Mouse (Mus musculus) left cerebral cortex, adult 2 months (tissue): ENCODE data around the gene Emilin3. TPM values are rescaled to one million over a fixed set of nuclear protein-coding genes. Genes with fewer than 3 reads are reported as not detected.

Experiments
- DNase-seq, 2 experiments: peaks; one replicate each; pipeline ENCODE4 v3.0.0; 2021 to 2022; ENCODE audit warnings: low spot score in 2 of 2, mixed read lengths in 1 of 2; ENCODE audit errors: extremely low spot score in 1 of 2
- H3K27ac ChIP-seq: fragments of 200-600 bp; 2 replicates; pipeline ENCODE4 v1.8.1; 2022
- H3K4me3 ChIP-seq: fragments of 200-600 bp; 2 replicates; pipeline ENCODE4 v1.8.1; 2022
- CTCF ChIP-seq: fragments of 200-600 bp; IDR thresholded peaks from 2 replicates; pipeline ENCODE4 v1.8.1; 2022; ENCODE audit warnings: antibody characterized with exemption, mild to moderate bottlenecking, moderate library complexity
- intact Hi-C: fragments of 180-260 bp; cut with DNase I; formaldehyde crosslinking; loops from one replicate; pipeline ENCODE4 v1.15.1; 2025
- total RNA-seq, 2 experiments: library from RNA; stranded (reverse); gene quantifications; 2 replicates each; pipeline ENCODE4 v1.2.3; 2021

Emilin3 gene
- total RNA-seq, 2 experiments from 2014 or later: 0.45 to 0.49 TPM

DNA sequence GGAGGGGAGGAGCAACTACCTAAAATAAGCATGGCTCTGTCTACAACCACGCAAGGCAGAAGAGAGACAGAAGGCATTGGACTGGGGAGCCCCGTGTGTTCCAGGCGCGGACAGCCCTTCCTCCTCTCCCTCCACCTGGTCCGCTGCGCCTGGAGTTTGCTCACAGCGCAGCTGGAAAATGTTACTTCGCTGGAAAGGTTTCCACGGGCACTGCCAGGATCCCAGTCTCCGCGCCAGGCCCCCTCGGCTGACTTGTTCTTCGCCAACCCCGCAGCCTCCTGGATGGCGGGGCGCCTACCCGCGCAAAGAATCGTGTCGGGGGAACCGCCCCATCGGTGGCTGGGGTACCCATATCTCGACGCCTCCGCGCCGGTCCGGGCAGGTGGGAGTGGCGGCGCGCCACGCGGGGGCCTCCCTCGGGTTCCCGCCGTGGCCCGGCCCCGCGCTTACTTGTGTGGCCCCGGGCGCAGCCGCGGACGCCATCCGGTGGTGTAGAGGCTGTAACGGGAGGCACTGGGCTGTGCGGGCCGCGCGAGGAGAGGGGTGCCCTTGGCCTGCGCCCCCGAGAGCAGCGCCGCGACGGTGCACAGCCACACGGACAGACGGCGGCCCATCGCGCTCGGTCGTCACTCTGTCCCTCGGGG, 448 bp downstream of the Emilin3 start:
- H3K27ac ChIP-seq: no peak overlapping the region
- H3K4me3 ChIP-seq: peak overlapping the region; percentile 35
- no peak for TF ChIP-seq CTCF
- intact Hi-C loops: no loop called here
- no peak for DNase-seq

DNA sequence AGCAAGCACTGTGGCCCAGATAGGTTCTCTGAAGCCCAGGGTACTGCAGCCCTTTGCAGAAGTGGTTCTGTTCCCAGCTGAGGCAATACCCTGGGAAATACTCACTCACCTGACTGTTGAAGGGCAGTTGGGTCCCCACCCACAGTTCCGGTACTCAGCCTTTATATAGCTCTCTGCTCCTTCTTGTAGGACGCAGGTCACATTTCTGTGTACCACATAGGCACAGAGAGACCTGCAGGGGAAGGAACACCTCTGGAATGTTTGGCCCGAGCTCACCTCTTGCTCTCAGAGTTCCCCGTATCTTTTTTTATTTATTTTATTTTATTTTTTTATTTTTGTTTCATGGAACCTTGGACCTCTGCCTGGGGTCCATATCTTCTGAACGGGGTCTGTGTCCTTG, 1.5 kb downstream of the Emilin3 start:
- no peak for DNase-seq
- TF ChIP-seq CTCF: no peak
- intact Hi-C loops: no loop called here

DNA sequence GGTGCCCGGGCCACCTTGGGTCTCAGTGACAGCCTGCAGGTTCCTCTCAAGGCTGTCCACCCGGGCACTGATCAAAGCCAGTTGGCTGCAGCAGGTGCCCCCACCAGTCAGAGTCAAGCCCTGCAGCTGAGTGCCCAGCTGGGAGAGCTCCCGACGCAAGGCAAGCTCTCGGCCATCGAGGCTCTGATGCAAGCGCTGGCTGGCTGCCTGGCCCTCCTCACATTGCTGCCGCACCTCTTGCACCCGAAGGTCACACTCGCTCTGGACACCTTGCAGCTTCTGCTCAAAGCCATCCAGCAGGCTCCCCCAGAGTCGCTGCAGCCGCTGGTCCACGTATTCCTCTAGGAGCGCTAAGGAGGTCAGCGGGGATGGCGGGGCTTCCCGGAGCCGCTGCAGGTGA, 3.5 kb downstream of the Emilin3 start:
- H3K27ac ChIP-seq: no peak overlapping the region
- intact Hi-C loops: no loop called here
- no peak for DNase-seq
- no peak overlapping the region for H3K4me3 ChIP-seq
- TF ChIP-seq CTCF: no peak

More for the DNA sequence above, 1.5 kb downstream of the Emilin3 start:
- Histone ChIP-seq H3K4me3 (no peak overlapping the region), H3K27ac (no peak overlapping the region)

DNA sequence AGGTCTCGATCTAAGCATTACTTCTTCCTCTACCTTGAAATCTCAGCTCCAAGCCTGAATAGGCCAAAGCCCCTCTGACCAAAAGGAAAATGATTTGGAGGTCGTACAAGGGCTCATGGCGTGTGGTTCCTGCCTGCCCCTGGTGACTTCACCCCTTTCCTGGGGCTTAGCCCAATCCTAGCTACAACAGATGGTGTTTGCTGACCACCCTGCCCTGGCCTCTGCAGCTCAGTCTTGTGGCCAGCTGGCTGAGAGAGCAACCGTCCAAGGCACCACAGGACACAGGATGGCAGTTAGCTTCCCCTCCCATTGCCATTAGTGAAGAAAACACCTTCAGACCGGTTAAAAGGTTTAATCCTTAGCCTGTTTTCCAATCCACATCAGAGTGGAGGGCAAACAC, 6.0 kb downstream of the Emilin3 start:
- intact Hi-C loops: no loop called here
- no peak for TF ChIP-seq CTCF
- H3K27ac ChIP-seq: no peak overlapping the region
- no peak for DNase-seq
- H3K4me3 ChIP-seq: no peak overlapping the region

DNA sequence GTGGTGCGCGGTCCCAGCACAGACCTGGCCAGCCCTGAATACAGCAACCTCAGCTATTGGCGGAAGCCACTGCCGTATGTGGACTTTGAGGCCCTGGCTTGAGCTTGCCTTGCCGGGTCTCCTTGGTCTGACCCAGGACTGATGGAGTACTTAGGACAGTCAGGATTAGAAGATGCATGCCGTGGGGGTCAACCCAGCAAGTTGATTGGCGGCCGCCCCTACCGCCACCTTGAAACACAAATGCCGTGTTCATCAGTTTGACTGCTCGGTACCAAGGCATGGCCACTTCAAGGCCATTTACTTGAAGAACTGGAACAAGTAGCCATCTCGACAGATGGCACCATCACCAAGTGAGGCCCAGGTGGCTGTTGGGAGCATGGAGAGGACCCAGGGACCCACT, 6.8 kb downstream of the Emilin3 start:
- no peak for DNase-seq
- H3K4me3 ChIP-seq: no peak overlapping the region
- intact Hi-C loops: no loop called here
- H3K27ac ChIP-seq: no peak overlapping the region
- no peak for TF ChIP-seq CTCF

DNA sequence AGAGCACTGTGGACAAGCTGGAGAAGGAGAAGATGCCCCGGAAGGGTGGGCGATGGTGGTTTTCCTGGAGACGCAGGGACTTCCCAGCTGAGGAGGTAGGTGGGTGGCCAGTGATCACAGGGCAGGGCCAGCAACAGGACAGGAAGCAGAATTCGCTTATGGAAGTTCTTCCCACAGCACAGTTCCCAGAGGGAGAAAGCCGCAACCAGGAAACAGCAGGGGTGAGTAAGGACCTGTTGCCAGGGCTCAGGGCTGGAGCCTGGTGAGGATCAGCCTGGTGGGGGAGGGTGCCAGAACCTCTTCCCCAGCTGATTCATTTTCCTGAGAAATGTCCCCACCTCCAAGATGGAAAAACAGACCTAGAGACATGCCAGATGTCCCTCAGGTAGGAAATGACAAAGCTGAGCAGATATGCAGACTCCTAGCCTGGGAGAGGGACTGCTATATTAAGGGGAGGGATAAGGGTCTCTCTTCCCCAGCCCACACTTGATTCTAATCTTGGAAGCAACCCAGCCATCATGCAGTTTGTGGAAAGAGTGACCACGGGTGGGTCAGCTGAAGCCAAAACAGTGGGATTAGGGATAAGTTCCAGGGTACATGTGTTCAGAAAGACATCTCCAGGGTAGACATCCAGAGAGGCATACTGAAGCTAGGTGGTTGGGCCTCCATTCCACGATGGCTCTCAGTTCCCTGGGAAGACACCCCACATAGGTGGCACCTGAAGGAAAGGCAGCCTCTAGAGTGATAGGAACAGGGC, 10.3 kb downstream of the Emilin3 start:
- no peak overlapping the region for H3K27ac ChIP-seq
- TF ChIP-seq CTCF: no peak
- intact Hi-C loops: no loop called here

DNA sequence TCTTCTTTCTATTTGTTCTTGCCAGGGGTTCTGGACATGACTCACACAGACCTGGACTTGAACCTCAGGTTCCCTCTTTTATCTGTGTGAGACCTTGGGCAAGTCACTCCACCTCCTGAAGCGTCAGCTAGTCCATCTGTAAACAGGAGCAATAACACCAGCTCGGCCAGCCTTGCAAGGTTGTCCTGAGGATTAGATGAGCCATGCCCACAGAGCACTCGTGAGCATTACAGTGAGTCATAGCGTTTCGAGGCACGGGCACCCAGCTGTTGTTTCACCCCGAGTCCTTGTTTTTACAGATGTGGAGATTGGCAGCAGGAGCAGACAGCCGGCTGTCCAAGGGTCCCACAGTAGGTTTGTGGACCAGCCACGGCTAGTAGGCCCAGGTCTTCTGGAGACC, 20.4 kb downstream of the Emilin3 start:
- intact Hi-C loops: no loop called here
- Histone ChIP-seq H3K4me3 (no peak overlapping the region), H3K27ac (no peak overlapping the region)
- no peak for TF ChIP-seq CTCF
- DNase-seq: no peak

More for the DNA sequence above, 10.3 kb downstream of the Emilin3 start:
- no peak overlapping the region for H3K4me3 ChIP-seq
- no peak for DNase-seq

DNA sequence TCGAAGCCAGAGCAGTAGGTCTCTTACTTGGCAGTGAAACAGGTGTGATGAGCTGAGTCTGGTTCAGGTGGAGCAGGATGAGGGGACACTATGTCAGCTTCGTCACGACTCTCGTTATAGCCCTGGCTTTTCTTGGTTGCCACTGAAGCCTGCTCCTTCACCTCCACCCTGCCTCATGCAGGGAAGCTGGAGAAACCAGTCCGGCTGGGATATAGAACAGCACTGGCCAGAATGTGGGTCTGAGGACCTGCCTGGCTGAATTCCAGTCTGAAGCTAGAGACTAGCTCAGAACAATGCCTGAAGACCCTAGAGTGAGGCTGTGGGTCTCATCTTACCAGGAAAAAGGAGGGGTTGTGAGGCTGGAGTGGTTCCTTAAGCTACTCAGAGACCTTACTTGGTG, 21.1 kb downstream of the Emilin3 start:
- no peak for TF ChIP-seq CTCF
- H3K4me3 ChIP-seq: no peak overlapping the region
- DNase-seq: no peak
- intact Hi-C loops: no loop called here
- H3K27ac ChIP-seq: no peak overlapping the region

DNA sequence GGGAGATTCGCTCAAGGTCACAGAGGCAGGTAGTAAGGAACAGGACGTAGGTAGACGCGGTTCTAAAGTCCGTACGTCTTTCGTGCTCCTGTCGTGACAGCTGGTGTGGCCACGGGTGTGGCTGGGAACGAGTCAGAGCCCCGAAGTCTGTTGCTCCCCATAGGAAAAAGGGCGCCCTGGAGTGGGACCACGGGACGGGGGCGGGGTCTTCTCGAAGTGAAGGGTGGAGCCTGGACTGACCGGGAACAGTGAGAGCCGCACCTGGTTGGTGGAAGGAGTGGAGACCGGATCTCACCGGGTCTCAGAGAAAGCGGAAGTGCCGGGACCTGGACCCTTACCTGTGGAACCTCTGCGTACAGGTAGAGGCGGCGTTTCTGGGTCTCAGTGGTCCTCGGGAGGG, 24.3 kb downstream of the Emilin3 start:
- no peak for DNase-seq
- intact Hi-C loops: loop anchor here (1.0 to 5.0 kb wide), 4 partner anchors 128 to 289 kb away; partner anchors contain the start of gene Plcg1
- Histone ChIP-seq H3K4me3 (peak overlapping the region; percentile 16), H3K27ac (no peak overlapping the region)
- no peak for TF ChIP-seq CTCF

DNA sequence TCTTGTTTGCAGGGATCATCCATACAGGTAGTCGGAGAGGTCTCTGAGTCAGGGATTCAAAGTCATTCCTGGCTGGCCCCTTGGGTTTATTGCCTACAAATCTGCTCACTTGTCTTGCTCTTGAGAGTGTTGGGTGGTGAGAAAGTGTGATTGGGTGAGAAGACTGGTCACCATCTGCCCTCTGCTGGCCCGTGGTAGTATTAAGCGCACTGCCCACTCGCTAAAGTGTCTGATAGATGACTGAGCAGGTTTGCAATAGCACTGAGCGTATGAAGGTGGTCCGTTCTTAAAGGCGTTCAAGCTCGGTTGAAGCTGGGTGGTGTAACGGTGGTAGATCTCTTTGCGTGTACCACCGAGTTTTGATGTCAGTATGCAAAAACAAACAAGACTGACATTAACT, 24.8 kb downstream of the Emilin3 start:
- TF ChIP-seq CTCF: peak; percentile 80
- intact Hi-C loops: loop anchor here (1.0 to 5.0 kb wide), 4 partner anchors 127 to 288 kb away; partner anchors contain the start of gene Plcg1
- Histone ChIP-seq H3K27ac (no peak overlapping the region), H3K4me3 (peak overlapping the region; percentile 16)
- DNase-seq: peak; percentile 79 to 83

DNA sequence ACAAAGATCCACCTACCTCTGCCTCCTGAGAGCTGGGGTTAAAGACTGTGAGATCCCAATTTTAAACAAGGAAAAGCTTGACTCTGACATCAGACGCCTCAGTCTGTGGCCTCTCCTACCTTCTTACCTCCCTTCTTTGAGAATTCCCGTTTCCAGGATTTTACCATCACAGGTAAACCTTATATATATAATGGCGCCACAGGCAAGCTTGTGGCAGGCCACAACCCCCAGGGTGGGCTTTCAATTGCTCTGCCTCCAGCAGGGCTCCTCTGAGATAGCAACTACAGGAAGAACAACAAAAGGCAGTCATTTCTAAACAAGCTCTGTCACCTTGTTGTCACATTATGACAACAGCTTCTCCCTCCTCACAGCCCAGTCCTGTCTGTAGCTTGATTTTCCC, 25.9 kb downstream of the Emilin3 start:
- no peak overlapping the region for H3K27ac ChIP-seq
- intact Hi-C loops: loop anchor here (1.0 to 5.0 kb wide), 4 partner anchors 123 to 287 kb away; partner anchors contain the start of gene Plcg1
- no peak overlapping the region for H3K4me3 ChIP-seq
- TF ChIP-seq CTCF: no peak
- no peak for DNase-seq

DNA sequence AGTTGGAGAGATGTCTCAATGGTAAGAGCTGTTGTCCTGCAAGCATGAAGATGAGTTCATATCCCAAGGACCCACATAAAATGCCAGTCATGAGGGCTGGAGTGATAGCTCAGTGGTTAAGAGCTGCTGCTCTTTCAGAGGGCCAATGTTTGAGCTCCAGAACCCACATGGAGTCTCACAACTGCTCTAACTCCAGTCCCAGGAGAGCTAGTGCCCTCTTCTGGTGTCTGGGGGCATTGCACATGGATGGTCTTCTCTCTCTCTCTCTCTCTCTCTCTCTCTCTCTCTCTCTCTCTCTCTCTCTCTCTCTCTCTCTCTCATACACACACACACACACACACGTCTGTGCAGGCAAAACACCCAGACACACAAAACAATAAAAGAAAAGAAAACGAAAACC, 27.3 kb downstream of the Emilin3 start:
- DNase-seq: no peak
- Histone ChIP-seq H3K4me3 (no peak overlapping the region), H3K27ac (no peak overlapping the region)
- peak; percentile 56 for TF ChIP-seq CTCF
- intact Hi-C loops: loop anchor here (5.0 kb wide), 1 partner anchor 168 kb away; no protein-coding TSS in a partner anchor
